Mouse (Mus musculus): ENCODE measurements around the gene Myh2. TPM values are rescaled to one million over a fixed set of nuclear protein-coding genes. Genes with fewer than 3 reads are reported as not detected.

Gene Myh2
- polyA plus RNA-seq, 1 experiment: not detected

GRCm38 (mm10) chr11:67224466-67224865, 53.6 kb downstream of the Myh2 start:
- TF ChIP-seq POLR2A (IDR thresholded peaks at IDR 0.05; ENCODE audit: control insufficient read depth, low read depth, low read length): no peak
- no peak for TF ChIP-seq CTCF (IDR thresholded peaks at IDR 0.05; ENCODE audit: control insufficient read depth, insufficient read depth, insufficient replicate concordance, low read depth, low read length)
- no peak overlapping the region for H3K4me3 ChIP-seq (ENCODE audit: control insufficient read depth, low read depth, low read length)
- no peaks in the 10 kb centered on the region for H3K27me3 ChIP-seq (ENCODE audit: control insufficient read depth, insufficient read depth, low read length)
- H3K27ac ChIP-seq (ENCODE audit: control insufficient read depth, insufficient read depth, low read depth, low read length): no peak overlapping the region
- no peaks in the 10 kb centered on the region for H3K36me3 ChIP-seq (ENCODE audit: control insufficient read depth, insufficient read depth, low read length)
- no peaks in the 10 kb centered on the region for H3K4me1 ChIP-seq (ENCODE audit: control insufficient read depth, insufficient read depth, low read length)

GRCm38 (mm10) chr11:67228731-67229130, 57.9 kb downstream of the Myh2 start:
- Histone ChIP-seq H3K36me3 (ENCODE audit: control insufficient read depth, insufficient read depth, low read length) (no peaks in the 10 kb centered on the region), H3K27me3 (ENCODE audit: control insufficient read depth, insufficient read depth, low read length) (no peaks in the 10 kb centered on the region), H3K4me1 (ENCODE audit: control insufficient read depth, insufficient read depth, low read length) (no peaks in the 10 kb centered on the region), H3K4me3 (ENCODE audit: control insufficient read depth, low read depth, low read length) (no peak overlapping the region), H3K27ac (ENCODE audit: control insufficient read depth, insufficient read depth, low read depth, low read length) (no peak overlapping the region)
- no peak for TF ChIP-seq POLR2A (IDR thresholded peaks at IDR 0.05; ENCODE audit: control insufficient read depth, low read depth, low read length)
- TF ChIP-seq CTCF (IDR thresholded peaks at IDR 0.05; ENCODE audit: control insufficient read depth, insufficient read depth, insufficient replicate concordance, low read depth, low read length): no peak

- no peak overlapping the region for H3K4me3 ChIP-seq (ENCODE audit: control insufficient read depth, low read depth, low read length)
- H3K27me3 ChIP-seq (ENCODE audit: control insufficient read depth, insufficient read depth, low read length): no peaks in the 10 kb centered on the region
- TF ChIP-seq CTCF (IDR thresholded peaks at IDR 0.05; ENCODE audit: control insufficient read depth, insufficient read depth, insufficient replicate concordance, low read depth, low read length): no peak
- no peak for TF ChIP-seq POLR2A (IDR thresholded peaks at IDR 0.05; ENCODE audit: control insufficient read depth, low read depth, low read length)
- no peaks in the 10 kb centered on the region for H3K36me3 ChIP-seq (ENCODE audit: control insufficient read depth, insufficient read depth, low read length)
- H3K4me1 ChIP-seq (ENCODE audit: control insufficient read depth, insufficient read depth, low read length): no peaks in the 10 kb centered on the region
- H3K27ac ChIP-seq (ENCODE audit: control insufficient read depth, insufficient read depth, low read depth, low read length): no peak overlapping the region
Observed at GRCm38 (mm10) chr11:67229166-67229565, 58.3 kb downstream of the Myh2 start.

- no peaks in the 10 kb centered on the region for H3K4me1 ChIP-seq (ENCODE audit: control insufficient read depth, insufficient read depth, low read length)
- H3K27ac ChIP-seq (ENCODE audit: control insufficient read depth, insufficient read depth, low read depth, low read length): no peak overlapping the region
- H3K4me3 ChIP-seq (ENCODE audit: control insufficient read depth, low read depth, low read length): no peak overlapping the region
- no peaks in the 10 kb centered on the region for H3K27me3 ChIP-seq (ENCODE audit: control insufficient read depth, insufficient read depth, low read length)
- TF ChIP-seq POLR2A (IDR thresholded peaks at IDR 0.05; ENCODE audit: control insufficient read depth, low read depth, low read length) (no peak), CTCF (IDR thresholded peaks at IDR 0.05; ENCODE audit: control insufficient read depth, insufficient read depth, insufficient replicate concordance, low read depth, low read length) (no peak)
- H3K36me3 ChIP-seq (ENCODE audit: control insufficient read depth, insufficient read depth, low read length): no peaks in the 10 kb centered on the region
Observed at GRCm38 (mm10) chr11:67229946-67230345, 59.1 kb downstream of the Myh2 start.

GRCm38 (mm10) chr11:67235639-67236358, 65.0 kb downstream of the Myh2 start:
- TF ChIP-seq CTCF (IDR thresholded peaks at IDR 0.05; ENCODE audit: control insufficient read depth, insufficient read depth, insufficient replicate concordance, low read depth, low read length) (no peak), POLR2A (IDR thresholded peaks at IDR 0.05; ENCODE audit: control insufficient read depth, low read depth, low read length) (no peak)

GRCm38 (mm10) chr11:67236799-67237198, 66.0 kb downstream of the Myh2 start:
- no peak overlapping the region for H3K27ac ChIP-seq (ENCODE audit: control insufficient read depth, insufficient read depth, low read depth, low read length)
- no peaks in the 10 kb centered on the region for H3K36me3 ChIP-seq (ENCODE audit: control insufficient read depth, insufficient read depth, low read length)
- H3K4me3 ChIP-seq (ENCODE audit: control insufficient read depth, low read depth, low read length): no peak overlapping the region
- H3K4me1 ChIP-seq (ENCODE audit: control insufficient read depth, insufficient read depth, low read length): no peaks in the 10 kb centered on the region
- no peak for TF ChIP-seq POLR2A (IDR thresholded peaks at IDR 0.05; ENCODE audit: control insufficient read depth, low read depth, low read length)
- TF ChIP-seq CTCF (IDR thresholded peaks at IDR 0.05; ENCODE audit: control insufficient read depth, insufficient read depth, insufficient replicate concordance, low read depth, low read length): no peak
- no peaks in the 10 kb centered on the region for H3K27me3 ChIP-seq (ENCODE audit: control insufficient read depth, insufficient read depth, low read length)

More at GRCm38 (mm10) chr11:67235639-67236358, 65.0 kb downstream of the Myh2 start:
- Histone ChIP-seq H3K4me3 (ENCODE audit: control insufficient read depth, low read depth, low read length) (no peak overlapping the region), H3K4me1 (ENCODE audit: control insufficient read depth, insufficient read depth, low read length) (no peaks in the 10 kb centered on the region), H3K27me3 (ENCODE audit: control insufficient read depth, insufficient read depth, low read length) (no peaks in the 10 kb centered on the region), H3K36me3 (ENCODE audit: control insufficient read depth, insufficient read depth, low read length) (no peaks in the 10 kb centered on the region), H3K27ac (ENCODE audit: control insufficient read depth, insufficient read depth, low read depth, low read length) (no peak overlapping the region)

- Histone ChIP-seq H3K27me3 (ENCODE audit: control insufficient read depth, insufficient read depth, low read length) (no peaks in the 10 kb centered on the region), H3K36me3 (ENCODE audit: control insufficient read depth, insufficient read depth, low read length) (no peaks in the 10 kb centered on the region), H3K4me1 (ENCODE audit: control insufficient read depth, insufficient read depth, low read length) (no peaks in the 10 kb centered on the region), H3K4me3 (ENCODE audit: control insufficient read depth, low read depth, low read length) (no peak within 1 kb of the TSS), H3K27ac (ENCODE audit: control insufficient read depth, insufficient read depth, low read depth, low read length) (no peak within 1 kb of the TSS)
- TF ChIP-seq POLR2A (IDR thresholded peaks at IDR 0.05; ENCODE audit: control insufficient read depth, low read depth, low read length) (no peak), CTCF (IDR thresholded peaks at IDR 0.05; ENCODE audit: control insufficient read depth, insufficient read depth, insufficient replicate concordance, low read depth, low read length) (no peak)
Observed at GRCm38 (mm10) chr11:67237481-67238079, 66.8 kb downstream of the Myh2 start, which contains the start of gene Myh4. Gene Myh4 (plus strand): TSS chr11:67238029.
